Mouse (Mus musculus): ENCODE measurements around the gene Zfp991. TPM values are rescaled to one million over a fixed set of nuclear protein-coding genes. Genes with fewer than 3 reads are reported as not detected.

Gene Zfp991
- 3.0 and 3.4 TPM in 2 replicates for polyA plus RNA-seq (2012; rRNA removed)

DNA sequence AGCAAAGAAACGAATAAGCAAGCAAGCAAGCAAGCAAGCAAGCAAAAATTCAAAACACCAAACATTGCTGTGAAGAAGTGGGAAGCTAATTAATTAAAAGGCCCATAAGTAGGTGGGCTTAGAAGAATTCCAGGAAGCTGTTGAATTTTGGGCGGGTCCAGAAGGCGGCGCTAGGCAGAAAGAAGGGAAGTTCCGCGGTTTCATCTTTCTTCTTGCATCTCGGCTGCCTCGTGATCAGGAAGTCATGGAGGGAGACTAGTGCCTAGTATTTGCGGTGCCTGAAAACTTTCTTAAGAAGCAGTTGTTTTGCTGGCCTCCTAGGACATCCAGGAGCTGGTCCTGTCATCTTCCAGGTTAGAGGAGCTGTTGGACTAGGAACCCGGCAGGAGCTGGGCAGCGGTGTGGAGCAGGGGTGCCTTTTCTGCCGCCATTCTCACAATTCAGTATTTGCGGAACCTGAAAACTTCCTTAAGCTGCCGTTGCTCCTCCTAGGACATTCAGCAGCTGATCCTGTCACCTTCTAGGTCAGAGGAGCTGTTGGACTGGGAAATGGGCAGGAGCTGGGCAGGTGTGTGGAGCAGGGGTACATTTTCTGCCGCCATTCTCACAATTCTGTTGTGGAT is at the start of gene Zfp991:
Zfp991 (plus strand) TSS at position 202 of the 623 bp plus-strand sequence.

Other genes with a start within 250 kb of the Zfp991 start
- not detected in 2 replicates for gene Gm21411, start 222.4 kb upstream of the Zfp991 start, polyA plus RNA-seq (2012; rRNA removed)
- gene Zfp989, start 160.1 kb upstream of the Zfp991 start, polyA plus RNA-seq (2012; rRNA removed): not detected in 2 replicates
- 0.03 and 0.08 TPM in 2 replicates for gene Rex2, start 110.2 kb upstream of the Zfp991 start, polyA plus RNA-seq (2012; rRNA removed)
- 0.01 TPM in 2 replicates for gene Zfp988, start 173.6 kb downstream of the Zfp991 start, polyA plus RNA-seq (2012; rRNA removed)
- 0.09 TPM in 1 of 2 replicates, not detected in the other for gene Zfp978, start 229.3 kb downstream of the Zfp991 start, polyA plus RNA-seq (2012; rRNA removed)

Data from liver, embryonic 14 days (tissue).